Mouse (Mus musculus) kidney, embryonic 15.5 days (tissue): ENCODE results near the gene Hlcs. TPM values are rescaled to one million over a fixed set of nuclear protein-coding genes. Genes with fewer than 3 reads are reported as not detected.

Source experiments
- ATAC-seq: fragments of 200-750 bp; cut with Nextera tagmentation; replicated peaks from 2 replicates; pipeline ENCODE4 v1.8.0; 2017; ENCODE audit warnings: moderate TSS enrichment; ENCODE audit not compliant: low FRiP score
- H3K27ac ChIP-seq: fragments of 300-500 bp; sonication (generic); 2 replicates; pipeline ENCODE4 v1.5.1; 2015; ENCODE audit warnings: mild to moderate bottlenecking, inconsistent platforms
- H3K27me3 ChIP-seq: fragments of 300-500 bp; sonication (generic); 2 replicates; pipeline ENCODE4 v1.6.1; 2015; ENCODE audit warnings: inconsistent platforms
- H3K36me3 ChIP-seq: fragments of 300-500 bp; sonication (generic); 2 replicates; pipeline ENCODE4 v1.6.1; 2015; ENCODE audit warnings: inconsistent platforms
- H3K4me1 ChIP-seq: fragments of 300-500 bp; sonication (generic); 2 replicates; pipeline ENCODE4 v1.6.1; 2015; ENCODE audit warnings: inconsistent platforms
- H3K4me2 ChIP-seq: fragments of 300-500 bp; sonication (generic); 2 replicates; pipeline ENCODE4 v1.6.1; 2015; ENCODE audit warnings: moderate library complexity, mild to moderate bottlenecking, inconsistent platforms
- H3K4me3 ChIP-seq: fragments of 300-500 bp; sonication (generic); replicated peaks from 2 replicates; pipeline ENCODE4 v1.5.1; 2015; ENCODE audit warnings: mild to moderate bottlenecking, inconsistent platforms
- H3K9ac ChIP-seq: fragments of 300-500 bp; sonication (generic); 2 replicates; pipeline ENCODE4 v1.6.1; 2015; ENCODE audit warnings: mild to moderate bottlenecking, inconsistent platforms
- H3K9me3 ChIP-seq: fragments of 300-500 bp; sonication (generic); replicated peaks from 2 replicates; pipeline ENCODE4 v1.6.1; 2016; ENCODE audit warnings: inconsistent platforms
- WGBS: fragments of 180-500 bp; shearing (Covaris S2); methylation state at CpG from one replicate; pipeline ENCODE4 v1.1.7; 2015; ENCODE audit warnings: mixed read lengths; 5-methylcytosine and 5-hydroxymethylcytosine counted together
- polyA plus RNA-seq: library from polyadenylated mRNA; unstranded; fragments of >200 nt; fragmentation: Nextera tagmentation; extraction: Ambion mirVana; gene quantifications from 2 replicates; pipeline ENCODE4 v1.2.1, GENCODE M21; 2015

Hlcs gene
- polyA plus RNA-seq, 1 experiment from 2014 or later: 10.6 TPM

DNA sequence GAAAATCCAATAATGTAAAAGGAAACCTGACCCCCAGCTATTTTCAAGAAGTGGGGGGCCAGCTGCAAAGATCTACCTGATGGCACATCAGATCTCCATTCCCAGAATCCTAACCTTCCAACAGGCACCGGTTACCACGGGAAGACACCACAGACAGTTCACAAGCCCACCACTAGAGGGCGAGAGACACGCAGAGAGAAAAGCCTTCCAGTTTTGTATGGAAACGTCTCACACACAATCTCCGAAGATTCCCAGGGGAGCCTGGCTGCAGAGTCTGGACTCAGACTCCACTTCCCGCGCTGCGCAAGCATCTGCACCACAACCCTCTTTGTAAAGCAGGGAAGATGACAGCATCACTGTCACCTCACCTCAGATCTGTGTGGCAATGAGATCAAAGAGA lies 43.7 kb downstream of the Hlcs start:
- Histone ChIP-seq H3K4me3 (no peak overlapping the region), H3K9ac (no peak overlapping the region)

DNA sequence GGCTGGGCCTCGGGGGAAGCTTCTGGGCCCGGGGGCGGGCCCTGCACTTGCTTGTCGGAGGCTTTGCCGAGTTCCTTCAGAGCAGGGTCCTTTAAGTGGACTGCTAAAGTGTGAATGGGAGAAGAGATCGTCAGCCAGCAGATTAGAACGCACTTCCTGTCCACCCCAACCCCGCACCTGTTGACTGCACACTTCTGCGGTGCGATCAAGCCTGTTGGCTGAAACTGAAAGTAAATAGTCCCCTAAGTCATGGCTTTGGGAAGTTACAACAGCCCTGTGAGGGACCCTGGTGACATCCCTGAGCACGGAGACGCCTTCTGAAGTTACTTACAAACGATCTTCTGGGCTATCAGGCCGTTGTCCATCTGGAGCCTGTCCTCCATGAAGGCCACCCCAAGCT lies 45.2 kb downstream of the Hlcs start:
- 65% methylated on average over 14 of the region's 14 CpGs for WGBS
- H3K4me2 ChIP-seq: no peak overlapping the region
- H3K36me3 ChIP-seq: 0 out of 2 replicates have a peak, but pooled peaks cover 4% of the 10 kb centered on the region
- no peak for ATAC-seq
- no peak overlapping the region for H3K9ac ChIP-seq
- H3K27ac ChIP-seq: no peak overlapping the region
- H3K27me3 ChIP-seq: no peaks in the 10 kb centered on the region
- H3K9me3 ChIP-seq: no peaks in the 10 kb centered on the region
- H3K4me1 ChIP-seq: 0 out of 2 replicates have a peak, but pooled peaks cover 2% of the 10 kb centered on the region
- no peak overlapping the region for H3K4me3 ChIP-seq

More for the DNA sequence above, 43.7 kb downstream of the Hlcs start:
- H3K4me2 ChIP-seq: peak overlapping the region; percentile 47
- H3K27me3 ChIP-seq: no peaks in the 10 kb centered on the region
- no peak overlapping the region for H3K27ac ChIP-seq
- H3K4me1 ChIP-seq: 0 out of 2 replicates have a peak, but pooled peaks cover 8% of the 10 kb centered on the region
- 8% methylated on average over 9 of the region's 9 CpGs for WGBS
- H3K9me3 ChIP-seq: no peaks in the 10 kb centered on the region
- H3K36me3 ChIP-seq: 0 out of 2 replicates have a peak, but pooled peaks cover 9% of the 10 kb centered on the region
- peak; percentile 31; the same call in 1 of the 2 replicates for ATAC-seq

DNA sequence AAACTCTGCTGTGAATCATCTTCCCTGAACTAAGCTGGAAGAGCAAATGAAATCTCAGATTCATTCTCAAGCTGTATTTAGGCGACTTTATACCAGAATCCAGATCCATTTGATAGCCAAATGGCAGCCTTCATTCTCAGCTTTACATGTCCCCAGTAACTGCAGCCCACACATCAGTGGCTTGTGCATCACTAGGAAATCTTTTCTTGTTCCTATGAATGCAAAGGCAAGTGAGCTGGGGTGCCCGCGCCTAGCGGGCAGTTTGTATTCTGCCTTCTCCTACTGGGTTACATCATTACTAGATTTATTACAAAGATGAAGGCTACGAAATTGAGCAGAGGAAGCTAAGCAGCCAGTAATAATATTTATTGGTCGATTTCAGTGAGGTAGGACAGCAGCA lies 48.8 kb downstream of the Hlcs start:
- Histone ChIP-seq H3K27me3 (no peaks in the 10 kb centered on the region), H3K9ac (no peak overlapping the region), H3K36me3 (0 out of 2 replicates have a peak, but pooled peaks cover 4% of the 10 kb centered on the region), H3K4me2 (no peak overlapping the region), H3K27ac (no peak overlapping the region), H3K4me3 (no peak overlapping the region), H3K4me1 (0 out of 2 replicates have a peak, but pooled peaks cover 2% of the 10 kb centered on the region), H3K9me3 (no peaks in the 10 kb centered on the region)
- no peak for ATAC-seq
- WGBS: 70% methylated on average over 6 of the region's 6 CpGs

DNA sequence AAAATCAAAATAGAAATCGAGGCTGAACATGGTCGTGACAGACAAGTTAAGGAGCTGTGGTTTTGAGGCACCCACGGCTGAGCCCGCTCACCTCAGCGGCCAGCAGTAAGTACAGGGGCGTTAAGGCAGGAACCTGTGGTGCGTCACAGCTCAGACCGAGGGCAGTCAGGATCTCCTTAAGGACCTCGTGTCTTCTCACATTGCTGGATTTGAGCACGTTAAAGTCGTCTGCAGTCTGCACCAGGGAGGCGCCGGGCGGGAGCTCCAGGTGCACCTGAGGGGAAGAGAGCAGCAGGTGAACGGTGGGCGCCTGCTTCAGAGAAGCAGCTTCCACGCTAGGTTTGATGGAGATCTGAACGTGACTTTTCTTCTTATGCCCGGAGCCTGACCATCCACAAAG lies 50.9 kb downstream of the Hlcs start:
- no peaks in the 10 kb centered on the region for H3K9me3 ChIP-seq
- H3K9ac ChIP-seq: no peak overlapping the region
- no peaks in the 10 kb centered on the region for H3K4me1 ChIP-seq
- H3K27me3 ChIP-seq: no peaks in the 10 kb centered on the region
- H3K4me2 ChIP-seq: no peak overlapping the region
- no peak overlapping the region for H3K27ac ChIP-seq
- H3K4me3 ChIP-seq: no peak overlapping the region
- WGBS: 85% methylated on average over 19 of the region's 19 CpGs
- no peak for ATAC-seq
- H3K36me3 ChIP-seq: 0 out of 2 replicates have a peak, but pooled peaks cover 3% of the 10 kb centered on the region

DNA sequence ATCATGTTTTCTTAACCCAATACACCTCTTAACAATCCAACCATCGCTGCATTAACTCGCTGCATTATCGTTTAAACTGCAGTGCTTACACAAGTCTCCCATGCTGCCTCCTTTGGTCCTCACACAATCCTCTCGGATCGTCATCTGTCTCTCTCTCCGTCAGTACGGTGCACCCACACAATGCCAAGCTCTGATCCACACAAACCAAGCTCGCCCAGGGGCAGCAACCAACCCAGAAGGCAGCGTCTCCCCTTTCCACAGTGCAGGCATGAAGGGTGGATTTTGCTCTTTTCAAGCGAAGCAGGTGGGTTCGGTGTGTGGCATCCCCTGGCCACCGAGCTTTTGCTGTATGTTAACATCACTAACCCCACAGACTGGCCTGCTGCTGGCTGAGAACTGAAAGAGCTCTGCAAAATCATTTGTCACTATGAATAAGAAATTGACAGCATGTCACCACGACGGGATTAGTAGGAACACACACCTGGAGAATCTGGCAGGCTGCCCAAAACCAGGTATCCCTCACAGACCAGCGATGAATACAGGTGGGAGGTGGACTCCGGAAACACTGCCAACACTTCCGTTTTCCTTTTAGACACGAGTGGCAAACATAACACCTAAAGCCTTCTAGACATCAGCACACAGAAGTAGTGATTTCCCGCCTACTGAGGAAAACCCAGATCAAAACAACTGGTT lies 52.3 kb downstream of the Hlcs start:
- no peak overlapping the region for H3K9ac ChIP-seq
- H3K27me3 ChIP-seq: no peaks in the 10 kb centered on the region
- H3K4me1 ChIP-seq: no peaks in the 10 kb centered on the region
- no peaks in the 10 kb centered on the region for H3K9me3 ChIP-seq
- no peak overlapping the region for H3K4me2 ChIP-seq
- 90% methylated on average over 19 of the region's 19 CpGs for WGBS
- H3K27ac ChIP-seq: no peak overlapping the region
- H3K36me3 ChIP-seq: no peaks in the 10 kb centered on the region
- no peak overlapping the region for H3K4me3 ChIP-seq
- no peak for ATAC-seq

DNA sequence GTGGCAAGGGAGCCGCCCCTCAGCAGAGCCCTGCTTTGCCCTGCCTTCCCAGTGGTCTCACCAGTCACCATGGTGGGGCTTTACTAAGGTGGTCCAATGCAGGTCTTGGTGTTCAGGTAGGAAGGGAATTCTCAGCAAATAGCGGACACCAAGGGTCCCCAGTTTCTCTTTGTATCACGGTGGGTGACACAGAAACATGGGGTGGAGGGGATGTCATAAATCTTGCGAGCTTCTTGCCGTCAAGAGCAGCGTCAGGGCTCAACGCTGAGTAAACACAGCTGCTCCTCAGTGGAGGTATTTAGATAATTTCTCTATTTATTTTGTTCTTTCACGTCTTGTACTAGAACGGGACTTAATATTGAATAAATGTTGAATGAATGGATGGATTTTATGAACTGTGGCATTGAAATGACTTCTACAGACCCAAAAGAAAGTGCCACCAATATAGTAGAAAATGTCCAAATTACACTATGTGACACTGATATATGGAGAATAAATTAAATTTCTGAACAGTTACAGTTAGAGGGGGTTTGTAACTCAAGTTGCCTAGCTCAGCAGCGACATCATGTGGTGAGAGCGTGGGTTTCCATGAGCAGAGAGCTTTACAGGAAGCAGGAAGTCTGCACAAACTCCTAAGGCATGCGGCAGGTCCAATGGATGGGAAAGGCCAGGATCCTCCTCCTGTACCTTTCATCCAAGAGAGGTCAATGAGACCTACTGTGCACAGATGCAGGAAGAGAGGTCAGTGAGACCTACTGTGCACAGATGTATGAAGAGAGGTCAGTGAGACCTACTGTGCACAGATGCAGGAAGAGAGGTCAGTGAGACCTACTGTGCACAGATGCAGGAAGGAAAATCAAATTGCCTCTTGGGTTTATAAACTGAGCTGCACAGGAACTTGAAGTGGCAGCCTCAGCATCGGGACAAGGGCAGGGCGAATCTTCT lies 54.7 kb downstream of the Hlcs start:
- Histone ChIP-seq H3K4me1 (no peaks in the 10 kb centered on the region), H3K36me3 (no peaks in the 10 kb centered on the region), H3K4me3 (no peak overlapping the region), H3K4me2 (no peak overlapping the region), H3K9ac (no peak overlapping the region), H3K9me3 (no peaks in the 10 kb centered on the region), H3K27ac (no peak overlapping the region), H3K27me3 (no peaks in the 10 kb centered on the region)
- 36% methylated on average over 14 of the region's 14 CpGs for WGBS
- ATAC-seq: peak; percentile 57; the same call in 1 of the 2 replicates

DNA sequence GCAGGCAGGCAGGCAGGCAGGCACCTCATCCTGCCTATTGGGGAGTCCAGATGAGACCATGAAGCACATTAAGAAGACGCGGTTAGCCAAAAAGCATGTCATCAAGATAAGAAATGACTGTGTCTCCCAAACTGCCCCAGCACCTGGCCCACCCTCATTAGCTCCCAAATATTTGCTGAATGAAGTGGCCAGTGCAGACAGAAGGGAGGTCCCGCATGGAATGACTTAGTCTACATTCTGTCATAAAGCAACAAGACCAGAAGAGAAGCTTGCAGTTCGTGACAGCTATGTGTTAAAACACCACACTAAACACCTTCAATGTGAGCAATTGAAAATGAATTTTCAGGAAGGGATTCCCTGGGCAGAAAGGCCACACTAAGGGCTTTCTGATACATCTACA lies 57.8 kb downstream of the Hlcs start:
- Histone ChIP-seq H3K4me1 (peaks cover 5% of the 10 kb centered on the region), H3K36me3 (no peaks in the 10 kb centered on the region), H3K27me3 (no peaks in the 10 kb centered on the region), H3K27ac (no peak overlapping the region), H3K4me3 (no peak overlapping the region), H3K9me3 (no peaks in the 10 kb centered on the region), H3K4me2 (no peak overlapping the region), H3K9ac (no peak overlapping the region)
- 88% methylated on average over 4 of the region's 4 CpGs for WGBS
- ATAC-seq: no peak

DNA sequence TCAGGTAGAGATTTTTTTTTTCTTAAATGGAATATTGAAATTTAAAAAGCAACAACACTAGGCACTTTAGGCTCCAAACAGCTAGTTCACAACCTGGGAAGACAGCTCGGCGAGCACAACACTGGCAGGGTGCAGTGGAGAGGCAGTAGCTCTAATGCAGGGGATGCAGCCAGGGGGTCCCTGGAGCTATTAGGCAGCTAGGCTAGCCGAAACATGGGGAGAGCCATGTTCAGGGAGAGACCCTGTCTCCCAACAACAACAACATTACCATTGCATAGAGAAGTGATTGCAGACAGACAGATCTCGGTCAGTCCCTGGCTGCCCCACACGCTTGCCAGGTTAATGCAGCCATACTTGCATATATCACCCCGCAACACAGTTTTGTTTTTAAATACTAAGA lies 58.3 kb downstream of the Hlcs start:
- H3K36me3 ChIP-seq: no peaks in the 10 kb centered on the region
- no peak overlapping the region for H3K27ac ChIP-seq
- ATAC-seq: no peak
- no peak overlapping the region for H3K4me3 ChIP-seq
- no peaks in the 10 kb centered on the region for H3K27me3 ChIP-seq
- no peak overlapping the region for H3K4me2 ChIP-seq
- peaks cover 10% of the 10 kb centered on the region for H3K4me1 ChIP-seq
- H3K9me3 ChIP-seq: no peaks in the 10 kb centered on the region
- H3K9ac ChIP-seq: no peak overlapping the region
- 92% methylated on average over 6 of the region's 6 CpGs for WGBS

DNA sequence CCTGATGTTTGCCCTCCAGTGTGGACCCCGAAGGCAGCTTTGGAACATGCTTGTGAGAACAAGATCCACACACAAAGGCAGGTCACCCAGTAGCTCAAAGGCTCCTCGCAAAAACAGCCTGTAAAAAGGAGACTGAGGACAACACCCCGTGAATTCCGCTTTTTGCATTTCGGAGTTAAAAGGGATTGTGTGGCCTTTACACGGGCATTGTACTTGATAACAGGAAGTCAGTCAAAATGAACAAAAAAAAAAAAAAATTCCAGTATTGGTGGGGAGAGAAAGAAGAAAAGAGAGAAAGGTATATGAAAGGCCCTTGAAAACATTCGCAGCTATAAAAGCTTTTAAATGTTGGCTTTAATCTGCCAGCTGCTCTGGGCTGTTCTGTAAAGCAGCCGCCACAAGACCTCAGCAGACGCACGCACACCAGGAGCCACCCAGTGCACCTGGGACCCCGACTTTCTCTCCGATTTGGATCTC lies 58.9 kb downstream of the Hlcs start:
- H3K36me3 ChIP-seq: no peaks in the 10 kb centered on the region
- no peaks in the 10 kb centered on the region for H3K9me3 ChIP-seq
- H3K27ac ChIP-seq: no peak overlapping the region
- ATAC-seq: no peak
- no peak overlapping the region for H3K4me3 ChIP-seq
- no peak overlapping the region for H3K4me2 ChIP-seq
- no peak overlapping the region for H3K9ac ChIP-seq
- WGBS: 74% methylated on average over 12 of the region's 12 CpGs
- peaks cover 15% of the 10 kb centered on the region for H3K4me1 ChIP-seq
- no peaks in the 10 kb centered on the region for H3K27me3 ChIP-seq

DNA sequence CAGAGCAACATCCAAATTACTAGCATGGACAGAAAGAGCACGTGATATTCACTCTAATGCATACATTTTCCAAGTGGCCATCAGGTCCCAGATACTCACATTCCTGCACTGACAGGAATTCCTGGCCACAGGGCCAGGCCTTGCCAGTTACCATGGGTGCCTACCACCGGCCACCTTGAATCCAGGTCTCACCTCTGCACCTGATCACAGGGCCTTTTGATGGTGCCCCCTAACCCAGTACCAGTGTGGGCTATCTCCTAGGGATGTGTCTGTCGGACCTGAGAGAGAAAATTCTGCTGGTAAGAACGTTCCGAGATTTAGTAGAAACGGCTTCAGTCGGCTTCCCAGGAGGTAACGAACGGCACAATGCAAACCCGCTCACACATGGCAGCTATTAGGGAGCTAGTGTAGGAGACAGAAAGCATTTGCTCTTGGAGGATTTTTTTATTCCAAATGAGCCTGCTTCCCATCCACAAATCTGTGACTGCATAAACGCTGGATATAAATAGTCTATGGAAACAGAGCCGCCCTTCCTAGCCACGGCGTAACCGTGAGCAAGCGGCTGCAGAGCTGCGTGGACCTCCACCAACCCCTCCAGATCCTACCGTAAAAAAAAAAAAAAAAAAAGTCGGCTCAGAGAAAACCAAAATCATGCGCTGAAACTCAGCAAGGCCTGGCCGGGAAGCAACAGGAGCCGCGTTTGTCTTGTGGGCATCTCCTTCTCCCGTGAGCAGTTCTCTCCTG lies 59.5 kb downstream of the Hlcs start:
- H3K36me3 ChIP-seq: no peaks in the 10 kb centered on the region
- 75% methylated on average over 24 of the region's 24 CpGs for WGBS
- no peak overlapping the region for H3K4me2 ChIP-seq
- no peak overlapping the region for H3K9ac ChIP-seq
- H3K27me3 ChIP-seq: no peaks in the 10 kb centered on the region
- no peak for ATAC-seq
- no peak overlapping the region for H3K27ac ChIP-seq
- H3K4me3 ChIP-seq: no peak overlapping the region
- H3K4me1 ChIP-seq: peaks cover 15% of the 10 kb centered on the region
- no peaks in the 10 kb centered on the region for H3K9me3 ChIP-seq

DNA sequence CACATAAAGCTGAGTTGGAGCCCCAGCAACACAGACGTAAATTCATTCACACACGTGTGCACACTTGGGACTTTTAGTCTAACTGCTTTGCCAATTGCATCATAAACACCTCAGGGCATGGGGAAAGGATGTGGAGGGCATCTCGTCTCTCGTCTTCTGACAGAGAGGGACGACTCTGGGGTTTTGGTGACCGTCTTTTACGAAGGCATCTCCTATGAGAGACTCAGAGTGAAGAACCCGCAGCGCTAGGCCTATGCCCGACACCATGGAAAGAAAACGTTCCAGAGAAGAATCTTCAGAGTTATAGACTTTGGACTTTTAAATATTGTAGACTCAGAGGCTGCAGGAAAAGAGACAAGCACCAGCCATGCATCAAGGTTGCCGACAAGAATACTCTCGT lies 61.6 kb downstream of the Hlcs start:
- no peak overlapping the region for H3K27ac ChIP-seq
- H3K9ac ChIP-seq: no peak overlapping the region
- no peak overlapping the region for H3K4me3 ChIP-seq
- H3K36me3 ChIP-seq: no peaks in the 10 kb centered on the region
- 70% methylated on average over 13 of the region's 13 CpGs for WGBS
- no peak overlapping the region for H3K4me2 ChIP-seq
- peaks cover 18% of the 10 kb centered on the region for H3K4me1 ChIP-seq
- no peak for ATAC-seq
- H3K27me3 ChIP-seq: no peaks in the 10 kb centered on the region
- H3K9me3 ChIP-seq: no peaks in the 10 kb centered on the region
